Mouse (Mus musculus) stomach, embryonic 15.5 days (tissue): Measurements from ENCODE around the gene Avpr1b. TPM values are rescaled to one million over a fixed set of nuclear protein-coding genes. Genes with fewer than 3 reads are reported as not detected.

Source experiments
- ATAC-seq: fragments of 200-750 bp; cut with Nextera tagmentation; 2 replicates; pipeline ENCODE4 v1.8.0; 2017; ENCODE audit warnings: low read depth, moderate number of reproducible peaks, moderate TSS enrichment; ENCODE audit not compliant: insufficient read depth, low FRiP score
- H3K27ac ChIP-seq: fragments of 300-500 bp; sonication (generic); 2 replicates; pipeline ENCODE4 v1.5.1; 2015; ENCODE audit warnings: mild to moderate bottlenecking, inconsistent platforms
- H3K27me3 ChIP-seq: fragments of 300-500 bp; sonication (generic); replicated peaks from 2 replicates; pipeline ENCODE4 v1.6.1; 2015; ENCODE audit warnings: inconsistent platforms
- H3K36me3 ChIP-seq: fragments of 300-500 bp; sonication (generic); 2 replicates; pipeline ENCODE4 v1.6.1; 2015; ENCODE audit warnings: inconsistent platforms
- H3K4me1 ChIP-seq: fragments of 300-500 bp; sonication (generic); 2 replicates; pipeline ENCODE4 v1.6.1; 2015; ENCODE audit warnings: inconsistent platforms
- H3K4me2 ChIP-seq: fragments of 300-500 bp; sonication (generic); 2 replicates; pipeline ENCODE4 v1.6.1; 2015; ENCODE audit warnings: mild to moderate bottlenecking, inconsistent platforms
- H3K4me3 ChIP-seq: fragments of 300-500 bp; sonication (generic); replicated peaks from 2 replicates; pipeline ENCODE4 v1.5.1; 2015; ENCODE audit warnings: inconsistent platforms
- H3K9ac ChIP-seq: fragments of 300-500 bp; sonication (generic); 2 replicates; pipeline ENCODE4 v1.6.1; 2015; ENCODE audit warnings: inconsistent platforms
- H3K9me3 ChIP-seq: fragments of 300-500 bp; sonication (generic); 2 replicates; pipeline ENCODE4 v1.6.1; 2016; ENCODE audit warnings: inconsistent platforms
- WGBS: fragments of 180-500 bp; shearing (Covaris S2); methylation state at CpG from one replicate; pipeline ENCODE4 v1.1.7; 2015; 5-methylcytosine and 5-hydroxymethylcytosine counted together
- polyA plus RNA-seq: library from polyadenylated mRNA; unstranded; fragments of >200 nt; fragmentation: Nextera tagmentation; extraction: Ambion mirVana; gene quantifications from 2 replicates; pipeline ENCODE4 v1.2.1, GENCODE M21; 2015

Gene Avpr1b
- polyA plus RNA-seq, 1 experiment from 2014 or later = not detected

GRCm38 (mm10) chr1:131657945-131658354, 58.9 kb downstream of the Avpr1b start:
- Histone ChIP-seq H3K4me2 (peak overlapping the region; percentile 50), H3K9me3 (no peaks in the 10 kb centered on the region), H3K27ac (no peak overlapping the region), H3K4me3 (peak overlapping the region; percentile 12; the same call in 1 of the 2 replicates), H3K36me3 (no peaks in the 10 kb centered on the region), H3K4me1 (no peaks in the 10 kb centered on the region), H3K9ac (no peak overlapping the region), H3K27me3 (no peaks in the 10 kb centered on the region)
- peak; percentile 79 for ATAC-seq
- WGBS = 0% methylated on average over 11 of the region's 11 CpGs

- ATAC-seq = no peak
- no peaks in the 10 kb centered on the region for H3K4me1 ChIP-seq
- WGBS = 69% methylated on average over 5 of the region's 5 CpGs
- no peak overlapping the region for H3K9ac ChIP-seq
- H3K4me2 ChIP-seq = no peak overlapping the region
- no peaks in the 10 kb centered on the region for H3K9me3 ChIP-seq
- H3K27me3 ChIP-seq = no peaks in the 10 kb centered on the region
- no peaks in the 10 kb centered on the region for H3K36me3 ChIP-seq
- no peak overlapping the region for H3K27ac ChIP-seq
- no peak overlapping the region for H3K4me3 ChIP-seq
Measured at GRCm38 (mm10) chr1:131659512-131660085, 60.6 kb downstream of the Avpr1b start.

GRCm38 (mm10) chr1:131660266-131660665, 61.2 kb downstream of the Avpr1b start:
- Histone ChIP-seq H3K9me3 (no peaks in the 10 kb centered on the region), H3K4me3 (no peak overlapping the region), H3K27ac (no peak overlapping the region), H3K4me2 (no peak overlapping the region), H3K36me3 (no peaks in the 10 kb centered on the region), H3K27me3 (no peaks in the 10 kb centered on the region), H3K4me1 (no peaks in the 10 kb centered on the region), H3K9ac (no peak overlapping the region)
- 80% methylated on average over 2 of the region's 2 CpGs for WGBS
- ATAC-seq = no peak

GRCm38 (mm10) chr1:131660716-131661472, 61.9 kb downstream of the Avpr1b start:
- ATAC-seq = no peak
- H3K27ac ChIP-seq = no peak overlapping the region; the same call in 1 of the 2 replicates
- no peaks in the 10 kb centered on the region for H3K4me1 ChIP-seq
- no peaks in the 10 kb centered on the region for H3K36me3 ChIP-seq
- H3K9me3 ChIP-seq = no peaks in the 10 kb centered on the region
- no peak overlapping the region for H3K4me2 ChIP-seq
- H3K4me3 ChIP-seq = no peak overlapping the region
- no peak overlapping the region for H3K9ac ChIP-seq
- H3K27me3 ChIP-seq = no peaks in the 10 kb centered on the region
- WGBS = 71% methylated on average over 7 of the region's 7 CpGs

Other genes with a start within 250 kb of the Avpr1b start
- gene Srgap2, start 71.9 kb upstream of the Avpr1b start, polyA plus RNA-seq = 9.5 and 13.0 TPM in 2 replicates
- 3.0 and 3.1 TPM in 2 replicates for gene Fam72a, start 71.3 kb upstream of the Avpr1b start, polyA plus RNA-seq
- gene Ctse, start 39.1 kb downstream of the Avpr1b start, polyA plus RNA-seq = 57.8 and 66.8 TPM in 2 replicates
- 6.8 and 8.6 TPM in 2 replicates for gene Rab7b, start 89.5 kb downstream of the Avpr1b start, polyA plus RNA-seq
- gene Slc26a9, start 144.8 kb downstream of the Avpr1b start, polyA plus RNA-seq = 5.1 and 7.6 TPM in 2 replicates
- 2.6 and 3.5 TPM in 2 replicates for gene Pm20d1, start 198.1 kb downstream of the Avpr1b start, polyA plus RNA-seq
- 13.3 and 17.0 TPM in 2 replicates for gene Slc41a1, start 228.3 kb downstream of the Avpr1b start, polyA plus RNA-seq